In genomic region chrX:71212911-71213310, GRCm38 (mm10) we compare ENCODE assay signal across 20 mouse cellular contexts. TPM values are rescaled to one million over a fixed set of nuclear protein-coding genes. Genes with fewer than 3 reads are reported as not detected.
DNase-seq lines count a peak whose midpoint lies in the region; ATAC-seq and TF ChIP-seq lines count a peak whose summit lies in the region.
"Had no signal": no experiment of that assay in that cellular context is flagged by ENCODE, and none has a peak within 500 bp of the region (broad histone marks: within the 10 kb centered on the region; RNA-seq: fewer than 3 reads in every experiment).

No protein-coding gene starts in this region.

- no peak overlapping the region for H3K9ac ChIP-seq in forebrain, embryonic 11.5 days (ENCODE audit: low read length)
- no peak overlapping the region for H3K9ac ChIP-seq in midbrain, postnatal 0 days (replicated peaks; ENCODE audit: low read length, poor library complexity, severe bottlenecking)
- H3K9ac ChIP-seq in forebrain, embryonic 16.5 days (replicated peaks; ENCODE audit: low read depth, low read length), result no peak overlapping the region
- H3K9ac ChIP-seq: embryonic facial prominence, embryonic 13.5 days; heart, embryonic 13.5 days had no signal

- 38% methylated on average over 4 of the region's 4 CpGs for WGBS in forebrain, embryonic 11.5 days
- 70% methylated on average over 4 of the region's 4 CpGs for WGBS in forebrain, embryonic 10.5 days
- WGBS in midbrain, postnatal 0 days, result 31% methylated on average over 4 of the region's 4 CpGs
- WGBS in midbrain, embryonic 10.5 days, result 79% methylated on average over 4 of the region's 4 CpGs
- WGBS in forebrain, embryonic 16.5 days, result 28% methylated on average over 4 of the region's 4 CpGs

- H3K4me3 ChIP-seq in forebrain, embryonic 11.5 days (ENCODE audit: low read depth, low read length), result no peak overlapping the region
- H3K4me3 ChIP-seq in forebrain, embryonic 10.5 days, result no peak overlapping the region
- H3K4me3 ChIP-seq in midbrain, postnatal 0 days (ENCODE audit: low read depth, low read length), result no peak overlapping the region
- H3K4me3 ChIP-seq in midbrain, embryonic 10.5 days, result no peak overlapping the region
- H3K4me3 ChIP-seq in forebrain, embryonic 16.5 days (replicated peaks; ENCODE audit: low read length), result no peak overlapping the region
- H3K4me3 ChIP-seq: embryonic facial prominence, embryonic 13.5 days; heart, embryonic 13.5 days had no signal

- no peak overlapping the region for H3K27ac ChIP-seq in forebrain, embryonic 11.5 days (ENCODE audit: low read depth, low read length)
- H3K27ac ChIP-seq in forebrain, embryonic 10.5 days, result no peak overlapping the region
- H3K27ac ChIP-seq in midbrain, postnatal 0 days (ENCODE audit: low read depth, low read length), result no peak overlapping the region
- no peak overlapping the region for H3K27ac ChIP-seq in midbrain, embryonic 10.5 days (replicated peaks)
- no peak overlapping the region for H3K27ac ChIP-seq in forebrain, embryonic 16.5 days (ENCODE audit: low read length)
- H3K27ac ChIP-seq: embryonic facial prominence, embryonic 13.5 days; heart, embryonic 13.5 days had no signal

- no peaks in the 10 kb centered on the region for H3K36me3 ChIP-seq in forebrain, embryonic 11.5 days (ENCODE audit: control insufficient read depth, insufficient read depth, low read length)
- no peaks in the 10 kb centered on the region for H3K36me3 ChIP-seq in forebrain, embryonic 10.5 days (replicated peaks)
- H3K36me3 ChIP-seq in midbrain, postnatal 0 days (ENCODE audit: insufficient read depth, low read length), result no peaks in the 10 kb centered on the region
- H3K36me3 ChIP-seq in midbrain, embryonic 10.5 days, result no peaks in the 10 kb centered on the region
- no peaks in the 10 kb centered on the region for H3K36me3 ChIP-seq in forebrain, embryonic 16.5 days (ENCODE audit: control insufficient read depth, insufficient read depth)
- H3K36me3 ChIP-seq: embryonic facial prominence, embryonic 13.5 days; G1E; heart, embryonic 13.5 days had no signal

- ATAC-seq in forebrain, embryonic 11.5 days (replicated peaks; ENCODE audit: low FRiP score), result peak; percentile 24; the same call in 1 of the 2 replicates
- ATAC-seq in midbrain, postnatal 0 days (ENCODE audit: low FRiP score), result no peak
- ATAC-seq in forebrain, embryonic 16.5 days, result peak; percentile 18; the same call in 1 of the 2 replicates
- ATAC-seq: CD4-positive, CD25-positive, alpha-beta regulatory T cell, adult 4 months; hindbrain, embryonic 16.5 days had no signal

- TF ChIP-seq CTCF in midbrain, postnatal 0 days (IDR thresholded peaks at IDR 0.05), result no peak

- no peaks in the 10 kb centered on the region for H3K4me1 ChIP-seq in forebrain, embryonic 11.5 days (replicated peaks; ENCODE audit: control insufficient read depth, insufficient read depth, low read length)
- no peaks in the 10 kb centered on the region for H3K4me1 ChIP-seq in forebrain, embryonic 10.5 days
- H3K4me1 ChIP-seq in midbrain, postnatal 0 days (ENCODE audit: insufficient read depth, low read length), result no peaks in the 10 kb centered on the region
- H3K4me1 ChIP-seq in midbrain, embryonic 10.5 days, result no peaks in the 10 kb centered on the region
- H3K4me1 ChIP-seq in forebrain, embryonic 16.5 days (replicated peaks; ENCODE audit: control insufficient read depth, insufficient read depth, low read length), result no peaks in the 10 kb centered on the region
- H3K4me1 ChIP-seq: embryonic facial prominence, embryonic 13.5 days; heart, embryonic 13.5 days had no signal

- no peak for DNase-seq in forebrain, embryonic 11.5 days (ENCODE audit: low spot score)
- DNase-seq in forebrain, embryonic 10.5 days (ENCODE audit: extremely low spot score, low spot score), result no peak
- DNase-seq in midbrain, postnatal 0 days (ENCODE audit: low spot score), result peak; percentile 19
- no peak for DNase-seq in midbrain, embryonic 10.5 days (ENCODE audit: low spot score)
- no peak for DNase-seq in kidney, adult 11 months
- no peak for DNase-seq in thymus, postnatal 0 days (ENCODE audit: low spot score)
- no peak for DNase-seq in adrenal gland, postnatal 25 days
- DNase-seq: adrenal gland, postnatal 10 days; B cell, adult 2 months; cerebellum, adult 18-20 months; cerebellum, adult 9-11 months; cerebellum, postnatal 36 days; gastrocnemius, postnatal 10 days; heart, postnatal 36 days had no signal

- no peak overlapping the region for H3K4me2 ChIP-seq in forebrain, embryonic 11.5 days (ENCODE audit: low read depth, low read length, severe bottlenecking)
- H3K4me2 ChIP-seq in midbrain, postnatal 0 days (ENCODE audit: low read depth, low read length, poor library complexity, severe bottlenecking), result no peak overlapping the region
- H3K4me2 ChIP-seq in forebrain, embryonic 16.5 days (ENCODE audit: low read length), result no peak overlapping the region
- H3K4me2 ChIP-seq: embryonic facial prominence, embryonic 13.5 days; heart, embryonic 13.5 days had no signal

- no peaks in the 10 kb centered on the region for H3K27me3 ChIP-seq in forebrain, embryonic 11.5 days (ENCODE audit: control insufficient read depth, insufficient read depth, low read length)
- H3K27me3 ChIP-seq in forebrain, embryonic 10.5 days (ENCODE audit: poor library complexity, severe bottlenecking), result peaks cover 12% of the 10 kb centered on the region
- H3K27me3 ChIP-seq in midbrain, postnatal 0 days (ENCODE audit: insufficient read depth, low read length), result no peaks in the 10 kb centered on the region
- H3K27me3 ChIP-seq in midbrain, embryonic 10.5 days (ENCODE audit: low read depth, poor library complexity, severe bottlenecking), result peaks cover 19% of the 10 kb centered on the region
- H3K27me3 ChIP-seq in forebrain, embryonic 16.5 days (replicated peaks; ENCODE audit: control insufficient read depth, insufficient read depth, low read length), result no peaks in the 10 kb centered on the region
- H3K27me3 ChIP-seq: heart, embryonic 13.5 days had no signal

- H3K9me3 ChIP-seq in forebrain, embryonic 11.5 days (ENCODE audit: control insufficient read depth, low read length), result no peaks in the 10 kb centered on the region
- no peaks in the 10 kb centered on the region for H3K9me3 ChIP-seq in forebrain, embryonic 10.5 days
- H3K9me3 ChIP-seq in midbrain, postnatal 0 days (ENCODE audit: low read length), result no peaks in the 10 kb centered on the region
- no peaks in the 10 kb centered on the region for H3K9me3 ChIP-seq in midbrain, embryonic 10.5 days (replicated peaks)
- no peaks in the 10 kb centered on the region for H3K9me3 ChIP-seq in forebrain, embryonic 16.5 days (ENCODE audit: control insufficient read depth, low read length)
- H3K9me3 ChIP-seq: embryonic facial prominence, embryonic 13.5 days; G1E; heart, embryonic 13.5 days had no signal

RNA-seq across cellular contexts. Expression of gene Mtm1, which starts 2.3 kb away (rescaled TPM):
- polyA plus RNA-seq in forebrain, embryonic 11.5 days (2014; fragmentation: Nextera tagmentation; extraction: Ambion mirVana), result 5.8 TPM in 2 replicates
- polyA plus RNA-seq in forebrain, embryonic 10.5 days (2016; fragmentation: Nextera tagmentation; extraction: Ambion mirVana), result 3.1 and 3.7 TPM in 2 replicates
- 4.1 and 7.9 TPM in 2 replicates for total RNA-seq in midbrain, postnatal 0 days (2014; rRNA removed)
- polyA plus RNA-seq in midbrain, postnatal 0 days (2015; fragmentation: Nextera tagmentation; extraction: Ambion mirVana), result 3.3 and 4.1 TPM in 2 replicates
- polyA plus RNA-seq in midbrain, embryonic 10.5 days (2016; fragmentation: Nextera tagmentation; extraction: Ambion mirVana), result 3.0 and 4.2 TPM in 2 replicates
- polyA plus RNA-seq in forebrain, embryonic 16.5 days (2015; fragmentation: Nextera tagmentation; extraction: Ambion mirVana), result 4.4 and 5.5 TPM in 2 replicates
- polyA plus RNA-seq in thymus, postnatal 0 days (2015; fragmentation: Nextera tagmentation; extraction: Ambion mirVana), result 6.8 and 7.7 TPM in 2 replicates
- total RNA-seq in adrenal gland, postnatal 25 days (2021), result 21.2 and 29.9 TPM in 2 replicates
